Mouse (Mus musculus): ENCODE results near the gene Pipox.

DNA sequence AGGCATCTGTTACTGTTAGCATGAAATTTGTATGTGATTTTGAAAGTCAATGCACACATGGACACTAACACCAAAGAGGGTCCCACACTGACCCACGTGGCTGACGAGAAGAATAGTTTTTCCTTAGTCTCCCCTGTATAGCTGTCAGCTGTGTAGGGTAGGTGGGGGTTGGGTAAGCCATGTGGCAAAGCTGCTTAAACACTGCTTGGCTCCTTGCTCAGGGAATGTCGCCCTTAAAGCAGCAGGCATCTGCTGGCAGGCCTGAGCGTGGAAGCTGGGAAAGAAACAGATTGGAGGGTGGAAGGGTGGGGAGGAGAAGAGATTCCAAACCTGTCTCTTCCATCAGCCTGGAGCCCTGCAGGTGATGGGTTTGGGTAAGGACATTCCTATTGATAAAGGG lies 22.5 kb downstream of the Pipox start:
- TF ChIP-seq CTCF (IDR thresholded peaks at IDR 0.05; ENCODE audit: low read depth) (no peak), EP300 (IDR thresholded peaks at IDR 0.05; ENCODE audit: low read depth) (no peak)
